Mouse (Mus musculus) thymus, adult 2 months (tissue): ENCODE results near the gene Ces2f. TPM values are rescaled to one million over a fixed set of nuclear protein-coding genes. Genes with fewer than 3 reads are reported as not detected.
"Not testable (repeated sequence)": the region's sequence is repeated elsewhere in the genome, so short reads cannot be mapped to it uniquely, and the experiment has no call there.

Experiments
- DNase-seq: peaks from one replicate; pipeline ENCODE4 v3.0.0; 2021
- H3K27ac ChIP-seq: fragments of 200-500 bp; 2 replicates; pipeline ENCODE4 v1.5.1; 2012; ENCODE audit warnings: low read length, control low read depth; ENCODE audit not compliant: control insufficient read depth, insufficient read depth
- H3K27me3 ChIP-seq: fragments of 200-500 bp; 2 replicates; pipeline ENCODE4 v1.6.1; 2012; ENCODE audit warnings: mild to moderate bottlenecking, low read length, moderate library complexity, mixed read lengths; ENCODE audit not compliant: control insufficient read depth, insufficient read depth
- H3K36me3 ChIP-seq: fragments of 200-500 bp; 2 replicates; pipeline ENCODE4 v1.6.1; 2012; ENCODE audit warnings: mild to moderate bottlenecking, low read length, moderate library complexity; ENCODE audit not compliant: control insufficient read depth, insufficient read depth
- H3K4me1 ChIP-seq: fragments of 200-500 bp; replicated peaks from 2 replicates; pipeline ENCODE4 v1.6.1; 2012; ENCODE audit warnings: low read length; ENCODE audit not compliant: control insufficient read depth, insufficient read depth
- H3K4me3 ChIP-seq: fragments of 200-500 bp; 2 replicates; pipeline ENCODE4 v1.5.1; 2012; ENCODE audit warnings: mild to moderate bottlenecking, low read length, control low read depth, moderate library complexity; ENCODE audit not compliant: control insufficient read depth, insufficient read depth
- CTCF ChIP-seq: fragments of 200-500 bp; IDR thresholded peaks from 2 replicates; pipeline ENCODE4 v1.5.1; 2012; ENCODE audit warnings: mild to moderate bottlenecking, control low read depth, low read length, moderate library complexity, borderline replicate concordance; ENCODE audit not compliant: control insufficient read depth, poor library complexity, insufficient read depth; ENCODE audit errors: extremely low read depth
- POLR2A ChIP-seq: fragments of 200-500 bp; IDR thresholded peaks from 2 replicates; pipeline ENCODE4 v1.6.1; 2012; ENCODE audit warnings: mild to moderate bottlenecking, low read length, control low read depth, moderate library complexity; ENCODE audit not compliant: control insufficient read depth, poor library complexity, insufficient read depth; ENCODE audit errors: extremely low read depth
- WGBS: fragments of 180-500 bp; shearing (Covaris S2); methylation state at CpG from one replicate; pipeline ENCODE4 v1.1.7; 2018; 5-methylcytosine and 5-hydroxymethylcytosine counted together
- polyA plus RNA-seq: library from polyadenylated mRNA; depleted of rRNA; stranded (reverse); fragments of >200 nt; gene quantifications from 2 replicates; pipeline ENCODE4 v1.2.3, GENCODE M21; 2012; rRNA removed

The Ces2f gene
- polyA plus RNA-seq, result 3.2 and 4.9 TPM in 2 replicates

DNA sequence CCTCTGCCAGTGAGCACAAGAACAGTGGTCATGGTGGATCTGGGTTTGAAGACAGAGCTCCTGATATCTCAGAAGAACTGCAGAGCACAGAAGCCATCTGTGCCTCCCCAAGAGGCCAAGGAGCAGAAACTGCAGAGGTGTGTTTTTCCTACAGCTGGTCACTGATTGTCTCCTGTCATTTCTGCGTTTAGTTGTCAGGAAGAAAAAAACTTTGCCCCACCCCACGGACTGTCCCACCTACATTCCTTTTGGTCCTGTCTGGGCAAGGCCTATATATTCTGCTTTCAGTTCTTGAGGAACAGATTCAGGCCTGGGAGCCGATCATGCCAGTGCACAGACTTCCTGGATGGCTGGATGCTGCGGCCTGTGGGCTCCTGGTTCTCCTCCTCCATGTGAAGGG is at the start of gene Ces2f:
Gene Ces2f (plus strand): TSS at position 301 of the 400 bp plus-strand sequence.
- DNase-seq, result no peak
- WGBS, result 83% methylated on average over 4 of the region's 4 CpGs
- TF ChIP-seq CTCF (no peak), POLR2A (no peak)

DNA sequence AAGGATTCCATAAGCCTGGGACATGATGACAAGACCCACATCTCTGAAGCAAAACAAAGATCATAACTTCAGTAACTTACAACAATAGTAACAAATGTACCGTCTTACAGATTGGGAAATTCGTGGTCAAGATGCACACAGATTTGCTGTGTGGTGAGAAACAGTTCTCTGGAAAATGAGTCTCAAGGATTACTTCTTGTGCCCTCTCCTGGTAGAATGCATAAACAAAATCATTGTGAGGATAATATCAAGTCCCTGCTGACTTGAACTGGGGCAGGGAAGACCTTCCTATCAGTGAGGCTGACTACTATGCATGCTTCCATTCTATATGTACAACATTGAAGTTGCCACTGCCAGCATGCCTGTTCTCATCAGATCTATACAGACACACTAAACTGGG is 45.4 kb upstream of the Ces2f start:
- no peak overlapping the region for H3K4me3 ChIP-seq
- no peak for DNase-seq
- 25% methylated on average over 2 of the region's 2 CpGs for WGBS
- TF ChIP-seq CTCF, result no peak
- no peak for TF ChIP-seq POLR2A
- no peaks in the 10 kb centered on the region for H3K4me1 ChIP-seq
- no peaks in the 10 kb centered on the region for H3K36me3 ChIP-seq
- no peaks in the 10 kb centered on the region for H3K27me3 ChIP-seq
- no peak overlapping the region for H3K27ac ChIP-seq

More for the DNA sequence above, at the start of gene Ces2f:
- Histone ChIP-seq H3K4me3 (no peak within 1 kb of the TSS), H3K36me3 (no peaks in the 10 kb centered on the region), H3K4me1 (no peaks in the 10 kb centered on the region), H3K27me3 (no peaks in the 10 kb centered on the region), H3K27ac (no peak within 1 kb of the TSS)

DNA sequence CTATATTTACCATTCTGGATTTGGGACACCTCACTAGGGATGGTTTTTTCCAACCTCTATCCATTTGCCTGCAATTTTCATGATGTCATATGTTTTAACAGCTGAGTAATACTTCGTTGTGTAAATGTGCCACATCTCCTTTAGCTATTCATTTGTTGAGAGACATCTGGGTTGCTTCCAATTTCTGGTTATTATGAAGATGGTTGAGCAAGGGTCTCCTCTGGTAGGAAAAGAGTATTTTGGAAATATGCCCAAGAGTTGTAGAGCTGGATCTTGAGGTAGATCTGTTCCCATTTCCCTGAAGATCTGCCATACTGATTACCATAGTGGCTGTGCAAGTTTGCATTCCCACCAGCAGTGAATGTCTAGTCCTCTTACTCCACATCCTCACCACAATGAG is 40.0 kb upstream of the Ces2f start:
- no peak for DNase-seq
- Histone ChIP-seq H3K27me3 (no peaks in the 10 kb centered on the region), H3K36me3 (no peaks in the 10 kb centered on the region), H3K4me1 (no peaks in the 10 kb centered on the region), H3K4me3 (no peak overlapping the region), H3K27ac (no peak overlapping the region)
- 57% methylated on average over 1 of the region's 1 CpGs for WGBS
- no peak for TF ChIP-seq POLR2A
- TF ChIP-seq CTCF, result no peak

DNA sequence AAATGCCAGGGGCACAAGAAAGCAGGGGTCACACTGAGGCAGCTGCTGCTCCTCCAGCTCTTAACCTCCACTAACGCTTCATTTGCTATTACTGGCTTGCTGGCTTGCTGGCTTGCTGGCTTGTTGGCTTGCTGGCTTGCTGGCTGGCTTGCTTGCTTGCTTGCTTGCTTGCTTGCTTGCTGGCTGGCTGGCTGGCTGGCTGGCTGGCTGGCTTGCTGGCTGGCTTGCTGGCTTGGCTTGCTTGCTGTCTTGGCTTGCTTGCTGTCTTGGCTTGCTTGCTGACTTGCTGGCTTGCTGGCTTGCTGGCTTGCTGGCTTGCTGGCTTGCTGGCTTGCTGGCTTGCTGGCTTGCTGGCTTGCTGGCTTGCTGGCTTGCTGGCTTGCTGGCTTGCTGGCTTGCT is 38.1 kb upstream of the Ces2f start:
- not testable (repeated sequence) for H3K36me3 ChIP-seq, DNase-seq, H3K27me3 ChIP-seq, H3K4me3 ChIP-seq, H3K4me1 ChIP-seq, H3K27ac ChIP-seq
- 82% methylated on average over 1 of the region's 1 CpGs for WGBS

DNA sequence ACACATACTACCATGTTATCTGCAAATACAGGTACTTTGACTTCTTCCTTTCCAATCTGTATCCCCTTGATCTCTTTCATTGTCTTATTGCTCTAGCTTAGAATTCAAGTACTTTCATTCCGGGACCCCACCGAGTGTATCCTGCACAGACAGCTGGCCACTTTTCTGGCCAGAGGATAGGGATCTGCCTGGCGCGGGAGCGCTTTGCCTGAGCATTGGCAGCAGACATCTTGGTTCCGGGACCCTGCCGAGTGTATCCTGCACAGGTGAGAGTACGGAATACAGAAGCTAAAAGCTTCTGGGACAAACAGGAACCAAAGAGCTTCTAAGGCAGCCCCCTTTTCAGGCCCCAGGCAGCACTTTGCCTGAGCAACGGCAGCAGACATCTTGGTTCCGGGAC is 37.5 kb upstream of the Ces2f start:
- 96% methylated on average over 10 of the region's 10 CpGs for WGBS

DNA sequence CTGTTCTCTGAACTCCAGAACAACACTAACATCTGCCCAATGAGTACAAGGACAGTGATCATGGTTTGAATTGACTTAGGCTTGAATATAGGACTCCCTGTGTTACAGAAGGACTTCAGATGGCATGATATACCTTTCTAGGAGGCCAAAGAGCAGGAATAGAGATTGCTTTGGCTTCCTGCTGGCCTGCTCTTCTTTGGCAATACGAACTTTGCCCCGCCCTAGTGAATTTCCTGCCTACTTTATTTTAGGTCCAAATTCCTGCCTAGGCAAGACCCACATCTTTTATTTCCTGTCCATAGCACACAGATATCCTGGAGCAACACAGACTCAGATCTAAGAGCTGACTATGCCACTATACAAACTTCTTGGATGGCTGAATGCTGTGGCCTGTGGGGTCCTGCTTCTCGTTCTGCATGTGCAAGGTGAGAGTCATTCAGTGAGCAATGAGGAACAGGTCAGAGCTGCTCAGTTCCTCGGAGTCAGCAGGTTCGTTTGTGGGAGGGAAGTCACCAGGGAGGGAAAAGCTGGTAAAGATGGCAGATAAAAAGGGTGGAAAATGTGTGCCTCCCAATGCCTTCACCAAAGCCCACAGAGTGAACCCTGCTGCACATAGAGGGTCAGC is 21.1 kb upstream of the Ces2f start, which contains the start of gene Ces2e:
Gene Ces2e (plus strand): TSS at position 289 of the 625 bp plus-strand sequence.
- no peak for DNase-seq
- no peaks in the 10 kb centered on the region for H3K4me1 ChIP-seq
- no peaks in the 10 kb centered on the region for H3K27me3 ChIP-seq
- 56% methylated on average over 5 of the region's 5 CpGs for WGBS
- H3K36me3 ChIP-seq, result no peaks in the 10 kb centered on the region
- H3K4me3 ChIP-seq, result no peak within 1 kb of the TSS
- no peak within 1 kb of the TSS for H3K27ac ChIP-seq
- TF ChIP-seq POLR2A (no peak), CTCF (no peak)

More for the DNA sequence above, 37.5 kb upstream of the Ces2f start:
- not testable (repeated sequence) for H3K27ac ChIP-seq, H3K4me1 ChIP-seq, H3K4me3 ChIP-seq, DNase-seq, H3K36me3 ChIP-seq, H3K27me3 ChIP-seq

DNA sequence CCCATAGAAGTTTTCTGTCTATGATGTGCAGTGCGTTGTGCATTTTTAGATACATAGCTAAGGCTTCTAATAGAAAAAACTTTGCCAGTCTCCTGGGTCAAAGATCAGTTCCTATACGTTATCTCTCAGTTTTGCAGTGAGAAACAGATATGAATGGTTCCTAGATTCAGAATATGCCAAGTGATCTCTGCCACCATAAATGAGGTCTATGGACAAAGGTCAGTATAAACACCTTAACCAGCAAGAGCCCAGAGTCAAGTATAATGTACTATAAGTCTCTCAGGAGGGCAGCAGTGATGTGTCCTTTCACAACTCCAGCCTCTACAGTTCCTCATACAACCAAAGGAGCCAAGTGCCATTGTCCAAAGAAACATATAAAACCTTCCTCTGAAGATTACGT is 19.9 kb upstream of the Ces2f start:
- 90% methylated on average over 3 of the region's 3 CpGs for WGBS
- no peak for TF ChIP-seq CTCF
- TF ChIP-seq POLR2A, result no peak
- no peaks in the 10 kb centered on the region for H3K4me1 ChIP-seq
- no peak overlapping the region for H3K27ac ChIP-seq
- H3K4me3 ChIP-seq, result no peak overlapping the region
- no peak for DNase-seq
- no peaks in the 10 kb centered on the region for H3K27me3 ChIP-seq
- H3K36me3 ChIP-seq, result no peaks in the 10 kb centered on the region
